Mouse (Mus musculus) CD4-positive naive resting alpha-beta T cell, adult 57 days (primary cell): ENCODE results near the gene Aldh3b1. TPM values are rescaled to one million over a fixed set of nuclear protein-coding genes. Genes with fewer than 3 reads are reported as not detected.

Experiments used
- total RNA-seq: library from RNA; stranded (reverse); gene quantifications from one replicate; pipeline ENCODE4 v1.2.4, GENCODE M21; 2023

The Aldh3b1 gene
- total RNA-seq = 0.86 TPM

GRCm38 (mm10) chr19:3929211-3929941 is at the start of gene Aldh3b1:
Gene Aldh3b1, minus strand, starts transcription at chr19:3929808.

GRCm38 (mm10) chr19:3972229-3972628 is 42.6 kb upstream of the Aldh3b1 start, which contains the start of gene Aldh3b2:
Gene Aldh3b2, plus strand, starts transcription at chr19:3972328.

GRCm38 (mm10) chr19:3958470-3958869 is 28.9 kb upstream of the Aldh3b1 start, which contains the start of gene Aldh3b3:
Gene Aldh3b3, plus strand, starts transcription at chr19:3958645.

GRCm38 (mm10) chr19:3935032-3935895 is 5.7 kb upstream of the Aldh3b1 start, which contains the start of gene Unc93b1:
Gene Unc93b1, plus strand, starts transcription at chr19:3935186.

GRCm38 (mm10) chr19:3912337-3913204 is 17.0 kb downstream of the Aldh3b1 start, which contains the start of gene Ndufs8:
Gene Ndufs8, minus strand, starts transcription at chr19:3912774.

GRCm38 (mm10) chr19:3906795-3907786 is 22.5 kb downstream of the Aldh3b1 start, which contains the start of gene Tcirg1:
Gene Tcirg1, minus strand, starts transcription at chr19:3907133.

Other genes starting within 250 kb of the Aldh3b1 start
- gene Lrp5, start 243.2 kb downstream of the Aldh3b1 start, total RNA-seq = 8.2 TPM
- 6.4 TPM for gene 1810055G02Rik, start 221.5 kb downstream of the Aldh3b1 start, total RNA-seq
- gene Kmt5b, start 162.4 kb downstream of the Aldh3b1 start, total RNA-seq = 169 TPM
- gene Chka, start 78.0 kb downstream of the Aldh3b1 start, total RNA-seq = 62.4 TPM
- 58.1 TPM for gene Tcirg1, start 22.7 kb downstream of the Aldh3b1 start, total RNA-seq
- gene Ndufs8, start 17.0 kb downstream of the Aldh3b1 start, total RNA-seq = 53.0 TPM
- gene Unc93b1, start 5.4 kb upstream of the Aldh3b1 start, total RNA-seq = 27.8 TPM
- not detected for gene Aldh3b3, start 28.8 kb upstream of the Aldh3b1 start, total RNA-seq
- not detected for gene Aldh3b2, start 42.5 kb upstream of the Aldh3b1 start, total RNA-seq
- not detected for gene Acy3, start 56.8 kb upstream of the Aldh3b1 start, total RNA-seq
- gene Tbx10, start 62.9 kb upstream of the Aldh3b1 start, total RNA-seq = not detected
- 9.0 TPM for gene Nudt8, start 70.8 kb upstream of the Aldh3b1 start, total RNA-seq
- gene Gm49405, start 70.8 kb upstream of the Aldh3b1 start, total RNA-seq = 1.7 TPM
- gene Doc2g, start 73.5 kb upstream of the Aldh3b1 start, total RNA-seq = 3.0 TPM
- gene Ndufv1, start 83.0 kb upstream of the Aldh3b1 start, total RNA-seq = 85.1 TPM
- gene Gstp1, start 108.2 kb upstream of the Aldh3b1 start, total RNA-seq = 196 TPM
- gene Gstp2, start 116.2 kb upstream of the Aldh3b1 start, total RNA-seq = 21.0 TPM
- 32.9 TPM for gene Gstp3, start 129.8 kb upstream of the Aldh3b1 start, total RNA-seq
- gene Cabp2, start 151.8 kb upstream of the Aldh3b1 start, total RNA-seq = not detected
- gene Cdk2ap2, start 167.4 kb upstream of the Aldh3b1 start, total RNA-seq = 186 TPM
- gene Pitpnm1, start 170.2 kb upstream of the Aldh3b1 start, total RNA-seq = 314 TPM
- gene Aip, start 196.1 kb upstream of the Aldh3b1 start, total RNA-seq = 151 TPM
- 0.80 TPM for gene Gpr152, start 210.0 kb upstream of the Aldh3b1 start, total RNA-seq
- gene Cabp4, start 214.2 kb upstream of the Aldh3b1 start, total RNA-seq = 1.1 TPM
- 129 TPM for gene Coro1b, start 218.8 kb upstream of the Aldh3b1 start, total RNA-seq
- 260 TPM for gene Ptprcap, start 223.8 kb upstream of the Aldh3b1 start, total RNA-seq
- 35.8 TPM for gene Rps6kb2, start 233.5 kb upstream of the Aldh3b1 start, total RNA-seq
- gene Carns1, start 245.7 kb upstream of the Aldh3b1 start, total RNA-seq = 69.3 TPM